Mouse (Mus musculus): ENCODE data around the gene Lrch1.
A peak's percentile ranks its signal among the peaks of the same experiment; 100 is the strongest.

The Lrch1 gene

GRCm38 (mm10) chr14:74947376-74948013, at the start of gene Lrch1:
TSS of gene Lrch1 (minus strand) at chr14:74947876.
- DNase-seq (ENCODE audit: low spot score): peak; percentile 61

- no peak for DNase-seq (ENCODE audit: low spot score)
Measured at GRCm38 (mm10) chr14:74997041-74997440, 49.4 kb upstream of the Lrch1 start.

- DNase-seq (ENCODE audit: low spot score): no peak
Measured at GRCm38 (mm10) chr14:74996556-74996955, 48.9 kb upstream of the Lrch1 start.

GRCm38 (mm10) chr14:74990504-74990903, 42.8 kb upstream of the Lrch1 start:
- DNase-seq (ENCODE audit: low spot score): no peak

- DNase-seq (ENCODE audit: low spot score): no peak
Measured at GRCm38 (mm10) chr14:74989909-74990308, 42.2 kb upstream of the Lrch1 start.

- DNase-seq (ENCODE audit: low spot score): no peak
Measured at GRCm38 (mm10) chr14:74989322-74989721, 41.6 kb upstream of the Lrch1 start.

GRCm38 (mm10) chr14:74986527-74986926, 38.9 kb upstream of the Lrch1 start:
- no peak for DNase-seq (ENCODE audit: low spot score)

GRCm38 (mm10) chr14:74985658-74986057, 38.0 kb upstream of the Lrch1 start:
- DNase-seq (ENCODE audit: low spot score): no peak

GRCm38 (mm10) chr14:74984817-74985391, 37.2 kb upstream of the Lrch1 start:
- DNase-seq (ENCODE audit: low spot score): peak; percentile 5

- no peak for DNase-seq (ENCODE audit: low spot score)
Measured at GRCm38 (mm10) chr14:74983079-74983478, 35.4 kb upstream of the Lrch1 start.

GRCm38 (mm10) chr14:74981016-74981415, 33.3 kb upstream of the Lrch1 start:
- no peak for DNase-seq (ENCODE audit: low spot score)

GRCm38 (mm10) chr14:74976972-74977371, 29.3 kb upstream of the Lrch1 start:
- DNase-seq (ENCODE audit: low spot score): no peak

GRCm38 (mm10) chr14:74974136-74974651, 26.5 kb upstream of the Lrch1 start:
- no peak for DNase-seq (ENCODE audit: low spot score)

- no peak for DNase-seq (ENCODE audit: low spot score)
Measured at GRCm38 (mm10) chr14:74972687-74973086, 25.0 kb upstream of the Lrch1 start.

- no peak for DNase-seq (ENCODE audit: low spot score)
Measured at GRCm38 (mm10) chr14:74972216-74972615, 24.5 kb upstream of the Lrch1 start.

- no peak for DNase-seq (ENCODE audit: low spot score)
Measured at GRCm38 (mm10) chr14:74963402-74963764, 15.7 kb upstream of the Lrch1 start.

GRCm38 (mm10) chr14:74962713-74963401, 15.2 kb upstream of the Lrch1 start:
- DNase-seq (ENCODE audit: low spot score): no peak

GRCm38 (mm10) chr14:74960568-74960967, 12.9 kb upstream of the Lrch1 start:
- DNase-seq (ENCODE audit: low spot score): no peak

GRCm38 (mm10) chr14:74956702-74957101, 9.0 kb upstream of the Lrch1 start:
- DNase-seq (ENCODE audit: low spot score): no peak

GRCm38 (mm10) chr14:74956234-74956633, 8.6 kb upstream of the Lrch1 start:
- no peak for DNase-seq (ENCODE audit: low spot score)

- DNase-seq (ENCODE audit: low spot score): peak; percentile 57
Measured at GRCm38 (mm10) chr14:74948426-74949240, 957 bp upstream of the Lrch1 start.

GRCm38 (mm10) chr14:74948014-74948396, 329 bp upstream of the Lrch1 start:
- no peak for DNase-seq (ENCODE audit: low spot score)

Measured in left cerebral cortex, adult 11 months (tissue).